Mouse (Mus musculus) thymus, adult 2 months (tissue): ENCODE results near the gene Tnfrsf9. TPM values are rescaled to one million over a fixed set of nuclear protein-coding genes. Genes with fewer than 3 reads are reported as not detected.
"Not testable (repeated sequence)": the region's sequence is repeated elsewhere in the genome, so short reads cannot be mapped to it uniquely, and the experiment has no call there.

ENCODE experiments used
- DNase-seq: peaks from one replicate; pipeline ENCODE4 v3.0.0; 2021
- H3K27ac ChIP-seq: fragments of 200-500 bp; 2 replicates; pipeline ENCODE4 v1.5.1; 2012; ENCODE audit warnings: low read length, control low read depth; ENCODE audit not compliant: control insufficient read depth, insufficient read depth
- H3K27me3 ChIP-seq: fragments of 200-500 bp; 2 replicates; pipeline ENCODE4 v1.6.1; 2012; ENCODE audit warnings: mild to moderate bottlenecking, low read length, moderate library complexity, mixed read lengths; ENCODE audit not compliant: control insufficient read depth, insufficient read depth
- H3K36me3 ChIP-seq: fragments of 200-500 bp; 2 replicates; pipeline ENCODE4 v1.6.1; 2012; ENCODE audit warnings: mild to moderate bottlenecking, low read length, moderate library complexity; ENCODE audit not compliant: control insufficient read depth, insufficient read depth
- H3K4me1 ChIP-seq: fragments of 200-500 bp; replicated peaks from 2 replicates; pipeline ENCODE4 v1.6.1; 2012; ENCODE audit warnings: low read length; ENCODE audit not compliant: control insufficient read depth, insufficient read depth
- H3K4me3 ChIP-seq: fragments of 200-500 bp; 2 replicates; pipeline ENCODE4 v1.5.1; 2012; ENCODE audit warnings: mild to moderate bottlenecking, low read length, control low read depth, moderate library complexity; ENCODE audit not compliant: control insufficient read depth, insufficient read depth
- CTCF ChIP-seq: fragments of 200-500 bp; IDR thresholded peaks from 2 replicates; pipeline ENCODE4 v1.5.1; 2012; ENCODE audit warnings: mild to moderate bottlenecking, control low read depth, low read length, moderate library complexity, borderline replicate concordance; ENCODE audit not compliant: control insufficient read depth, poor library complexity, insufficient read depth; ENCODE audit errors: extremely low read depth
- POLR2A ChIP-seq: fragments of 200-500 bp; IDR thresholded peaks from 2 replicates; pipeline ENCODE4 v1.6.1; 2012; ENCODE audit warnings: mild to moderate bottlenecking, low read length, control low read depth, moderate library complexity; ENCODE audit not compliant: control insufficient read depth, poor library complexity, insufficient read depth; ENCODE audit errors: extremely low read depth
- WGBS: fragments of 180-500 bp; shearing (Covaris S2); methylation state at CpG from one replicate; pipeline ENCODE4 v1.1.7; 2018; 5-methylcytosine and 5-hydroxymethylcytosine counted together
- polyA plus RNA-seq: library from polyadenylated mRNA; depleted of rRNA; stranded (reverse); fragments of >200 nt; gene quantifications from 2 replicates; pipeline ENCODE4 v1.2.3, GENCODE M21; 2012

The Tnfrsf9 gene
- polyA plus RNA-seq, 1 experiment = 13.4 TPM

DNA sequence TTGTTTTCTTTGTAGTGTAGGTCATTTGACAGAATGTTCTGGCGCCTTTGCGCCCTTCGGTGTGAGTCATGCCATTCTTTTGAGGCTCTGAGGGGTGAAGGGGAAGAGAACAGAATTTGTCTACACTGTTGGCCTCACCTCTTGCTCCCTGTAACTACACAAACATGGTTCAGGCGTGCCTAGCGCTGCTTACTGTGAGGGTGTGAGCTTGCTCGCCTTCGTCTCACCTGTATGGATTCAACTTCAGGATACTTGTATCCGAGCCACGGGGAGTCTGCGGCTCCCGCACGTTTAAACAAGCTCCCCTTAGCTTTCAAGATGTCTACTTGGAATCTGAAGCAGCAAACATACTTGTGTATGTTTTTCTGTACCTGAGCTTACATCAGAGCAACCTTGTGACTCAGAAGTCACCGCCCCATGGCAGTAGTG, 43.4 kb upstream of the Tnfrsf9 start:
- WGBS = 94% methylated on average over 13 of the region's 13 CpGs
- H3K4me1 ChIP-seq = peaks cover 10% of the 10 kb centered on the region
- peak overlapping the region; percentile 6; the same call in 1 of the 2 replicates for H3K27ac ChIP-seq
- peaks cover 19% of the 10 kb centered on the region for H3K36me3 ChIP-seq
- TF ChIP-seq POLR2A (no peak), CTCF (no peak)
- no peaks in the 10 kb centered on the region for H3K27me3 ChIP-seq
- H3K4me3 ChIP-seq = no peak overlapping the region
- no peak for DNase-seq

- peak overlapping the region; percentile 20; the same call in 1 of the 2 replicates for H3K27ac ChIP-seq
- no peak for DNase-seq
- no peak overlapping the region for H3K4me3 ChIP-seq
- peaks cover 13% of the 10 kb centered on the region; the same call in 1 of the 2 replicates for H3K36me3 ChIP-seq
- peaks cover 10% of the 10 kb centered on the region for H3K4me1 ChIP-seq
- no peaks in the 10 kb centered on the region for H3K27me3 ChIP-seq
- 90% methylated on average over 10 of the region's 10 CpGs for WGBS
- TF ChIP-seq POLR2A (no peak), CTCF (no peak)
These were observed 42.8 kb upstream of the Tnfrsf9 start for GRCm38 (mm10) chr4:150871392-150872138.

- no peak for DNase-seq
- H3K4me3 ChIP-seq = no peak overlapping the region
- no peaks in the 10 kb centered on the region for H3K27me3 ChIP-seq
- H3K27ac ChIP-seq = peak overlapping the region; percentile 7; the same call in 1 of the 2 replicates
- peaks cover 9% of the 10 kb centered on the region; the same call in 1 of the 2 replicates for H3K36me3 ChIP-seq
- peaks cover 10% of the 10 kb centered on the region for H3K4me1 ChIP-seq
- WGBS = 87% methylated on average over 9 of the region's 9 CpGs
- TF ChIP-seq POLR2A (no peak), CTCF (no peak)
These were observed 42.2 kb upstream of the Tnfrsf9 start for GRCm38 (mm10) chr4:150872139-150872651.

DNA sequence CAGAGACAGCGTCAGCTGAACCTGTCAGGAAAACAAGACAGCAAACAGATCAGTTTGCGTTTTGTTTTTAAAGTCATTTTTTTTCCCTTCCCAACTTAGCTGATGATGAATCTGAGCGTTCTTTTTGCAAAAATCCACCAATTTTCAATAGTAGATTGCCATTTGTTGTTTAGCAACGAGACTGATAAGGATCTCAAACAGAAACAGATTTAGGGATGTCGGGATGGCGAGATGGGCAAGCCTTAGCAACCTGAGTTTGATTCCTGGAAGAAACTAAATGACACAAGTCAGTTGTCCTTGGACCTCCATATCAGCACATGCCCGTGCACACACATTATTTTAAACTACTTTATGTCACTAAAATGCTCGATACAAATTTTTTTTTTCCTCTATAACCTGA, 41.7 kb upstream of the Tnfrsf9 start:
- peaks cover 10% of the 10 kb centered on the region for H3K4me1 ChIP-seq
- no peaks in the 10 kb centered on the region for H3K27me3 ChIP-seq
- H3K4me3 ChIP-seq = no peak overlapping the region
- H3K36me3 ChIP-seq = peaks cover 4% of the 10 kb centered on the region; the same call in 1 of the 2 replicates
- WGBS = 96% methylated on average over 8 of the region's 8 CpGs
- no peak overlapping the region for H3K27ac ChIP-seq
- no peak for DNase-seq
- TF ChIP-seq POLR2A (no peak), CTCF (no peak)

- not testable (repeated sequence) for H3K27ac ChIP-seq, H3K36me3 ChIP-seq, H3K27me3 ChIP-seq, H3K4me3 ChIP-seq
- 14% methylated on average over 4 of the region's 4 CpGs for WGBS
- H3K4me1 ChIP-seq = peaks cover 10% of the 10 kb centered on the region
- peak; percentile 11 for DNase-seq
These were observed 39.9 kb upstream of the Tnfrsf9 start for GRCm38 (mm10) chr4:150874416-150874815.

DNA sequence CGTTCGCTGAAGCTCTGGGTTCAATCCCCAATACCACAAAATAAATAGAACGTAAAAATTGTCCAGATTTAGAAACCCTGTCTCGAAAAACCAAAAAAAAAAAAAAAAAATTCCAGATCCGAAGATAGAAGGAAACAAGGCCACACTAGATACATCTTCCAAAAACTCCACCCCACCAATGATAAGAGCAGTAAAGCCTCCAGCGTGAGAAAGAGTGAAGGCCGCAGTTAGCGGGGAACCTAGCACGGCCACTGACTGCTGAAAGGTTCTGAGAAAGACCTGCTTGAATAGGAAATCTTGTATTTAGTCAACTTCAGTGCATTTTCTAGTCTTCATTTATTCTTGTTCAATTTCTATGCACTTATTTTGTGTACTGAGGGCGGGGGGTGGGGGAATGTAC, 39.0 kb upstream of the Tnfrsf9 start:
- DNase-seq = no peak

More for the DNA sequence above, 39.0 kb upstream of the Tnfrsf9 start:
- WGBS = 93% methylated on average over 10 of the region's 10 CpGs
- Histone ChIP-seq H3K27ac (no peak overlapping the region), H3K36me3 (no peaks in the 10 kb centered on the region), H3K27me3 (no peaks in the 10 kb centered on the region), H3K4me3 (no peak overlapping the region), H3K4me1 (peaks cover 10% of the 10 kb centered on the region)
- TF ChIP-seq CTCF (no peak), POLR2A (no peak)
